Mouse (Mus musculus) skeletal muscle tissue, adult 2 months (tissue): ENCODE data around the gene Enox1.

ENCODE experiments used
- DNase-seq: peaks from one replicate; pipeline ENCODE4 v3.0.0-alpha.2; 2012; ENCODE audit warnings: low read depth, low spot score

Enox1 gene

DNA sequence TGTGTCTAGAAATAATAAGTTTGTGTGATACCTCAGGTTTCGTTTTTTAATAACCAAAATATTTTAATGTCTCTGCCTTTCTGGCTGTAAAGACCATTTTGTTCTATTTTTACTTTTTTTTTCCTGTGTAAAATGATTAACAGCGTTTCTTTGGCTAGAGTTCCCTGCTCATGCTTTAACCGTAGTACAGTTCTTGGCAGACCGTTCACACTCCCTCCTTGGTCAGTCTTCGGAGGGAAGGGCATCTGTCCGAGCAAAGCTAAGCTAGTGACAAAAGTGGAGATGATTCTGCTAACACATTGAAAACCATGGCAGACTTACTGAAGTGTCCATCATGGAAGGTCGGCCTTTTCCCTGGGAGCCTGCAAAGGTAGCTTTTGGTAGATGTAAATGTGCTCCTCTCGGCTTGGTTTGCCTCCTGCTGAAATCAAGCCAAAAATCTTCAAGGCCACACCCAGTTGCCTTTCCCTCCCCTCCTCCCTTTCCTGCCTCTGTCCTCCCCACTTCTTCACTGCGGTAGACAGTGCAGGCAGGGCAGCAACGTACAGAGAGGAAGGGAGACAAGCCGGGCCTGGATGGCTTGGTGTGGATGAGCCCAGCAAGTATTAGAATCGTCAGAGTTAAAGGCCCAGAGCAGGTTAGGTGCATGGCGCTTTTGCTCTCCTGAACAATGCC lies 461.7 kb downstream of the Enox1 start:
- no peak for DNase-seq

DNA sequence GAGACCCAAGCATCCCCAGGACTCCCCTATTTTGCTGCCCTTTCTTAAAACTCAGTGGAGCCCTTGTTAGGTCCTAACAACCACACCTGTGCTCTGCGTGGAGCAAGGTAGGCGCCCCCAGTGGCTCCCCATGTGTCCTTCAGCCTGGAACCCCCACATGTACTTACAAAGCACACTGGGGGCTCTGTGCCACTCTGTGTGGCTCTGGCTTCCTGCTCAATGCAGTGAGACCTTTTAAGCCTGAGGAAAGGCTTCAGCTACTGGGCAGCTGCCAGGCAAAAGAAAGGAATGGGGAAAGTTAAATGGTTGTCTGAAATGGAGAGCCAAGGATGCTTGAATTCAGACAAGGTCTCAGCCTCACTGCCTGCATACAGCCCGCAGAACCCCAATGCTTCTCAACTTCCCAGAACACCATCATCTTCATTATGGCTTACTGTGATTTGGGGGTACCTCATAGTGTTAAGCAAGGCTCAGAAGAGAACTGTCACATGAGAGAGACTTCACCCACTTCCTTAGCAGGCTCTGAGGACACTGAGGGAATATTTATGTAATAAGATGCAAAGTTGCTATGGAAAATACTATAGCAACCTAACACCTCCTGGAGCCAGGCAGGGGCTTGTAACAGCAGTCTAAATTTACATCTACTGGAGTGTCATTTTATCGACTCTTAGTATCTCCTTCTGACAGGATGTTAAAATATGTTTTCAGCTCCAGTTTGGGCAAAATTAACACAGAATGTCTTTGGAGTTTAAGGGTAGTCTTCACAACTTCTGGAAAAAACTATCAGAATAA lies 465.1 kb downstream of the Enox1 start:
- DNase-seq, result no peak

DNA sequence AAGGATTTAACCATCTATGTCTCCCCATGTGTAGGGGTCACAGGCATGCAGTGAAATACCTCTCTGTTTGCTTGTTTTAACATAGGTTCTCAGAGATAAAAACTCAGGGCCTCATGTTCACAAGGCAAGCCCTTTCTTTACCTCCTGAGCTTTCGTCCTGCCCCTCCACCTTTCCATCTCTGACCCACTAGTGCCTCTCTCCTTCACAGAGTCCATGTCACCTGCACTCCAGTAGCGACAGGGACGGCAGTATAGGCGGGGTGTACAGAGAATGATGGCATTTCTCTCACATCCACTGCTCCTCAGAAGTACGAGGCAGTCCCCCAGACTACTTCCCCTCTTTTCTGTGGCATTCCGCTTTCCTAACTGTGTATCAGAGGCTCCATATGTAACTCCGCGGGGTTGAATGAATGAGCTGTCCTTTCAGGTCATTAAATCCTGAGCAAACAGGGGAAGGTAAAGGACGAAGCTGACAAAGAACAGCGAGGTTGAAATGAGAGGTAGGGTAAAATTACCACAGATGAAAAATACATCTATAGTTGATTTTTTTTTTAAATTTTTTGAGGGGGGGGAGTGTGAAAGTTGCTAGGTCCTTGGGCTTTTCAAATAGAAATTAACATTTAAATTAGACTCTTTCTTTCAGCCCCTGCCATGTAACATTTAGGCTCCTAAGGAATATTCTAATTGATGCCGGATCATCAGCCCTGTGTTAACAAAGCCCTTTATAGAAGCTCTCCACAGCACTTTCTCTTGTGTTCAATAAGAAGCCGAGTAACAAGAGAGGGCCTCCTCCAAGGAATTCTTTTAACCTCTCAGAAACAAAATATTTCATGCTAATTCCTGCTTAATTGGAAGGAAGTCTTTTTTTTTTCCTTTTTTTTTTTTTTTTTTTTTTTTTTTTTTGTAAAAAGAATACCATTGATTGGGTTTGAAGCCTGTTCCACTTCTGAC lies 470.3 kb downstream of the Enox1 start:
- DNase-seq, result no peak

DNA sequence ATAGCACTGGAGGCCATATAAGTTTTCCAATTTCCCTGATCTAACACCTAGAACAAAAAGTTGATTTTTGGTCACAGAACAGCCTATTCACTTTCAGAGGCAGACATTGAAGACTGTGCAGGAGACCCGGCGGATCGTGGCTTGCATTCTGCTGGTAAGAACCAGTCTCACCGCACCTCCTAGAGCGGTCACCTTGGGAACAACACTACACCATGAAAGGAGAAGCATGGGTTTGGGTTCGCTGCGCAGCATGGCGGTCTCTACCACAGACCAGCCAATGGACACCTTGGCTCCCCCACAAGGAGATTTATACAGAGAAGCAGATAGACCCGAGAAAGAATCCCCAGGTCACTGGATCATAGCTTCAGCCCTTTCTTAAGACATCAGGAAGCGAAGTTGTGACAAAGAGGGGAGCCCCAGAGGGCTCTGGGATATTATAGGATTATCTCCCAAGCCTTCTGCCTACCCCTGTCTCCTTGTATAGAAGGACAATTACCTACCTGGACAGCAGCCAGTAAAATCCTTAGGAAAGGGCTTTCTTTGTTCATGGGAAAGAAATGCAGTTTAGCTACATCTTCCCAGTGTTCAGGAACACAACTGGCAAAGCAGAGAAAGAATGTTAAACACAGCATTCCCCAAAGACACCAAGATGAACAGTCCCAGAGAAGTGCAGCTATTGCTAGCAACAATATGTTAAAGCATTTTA lies 476.1 kb downstream of the Enox1 start:
- DNase-seq, result no peak

DNA sequence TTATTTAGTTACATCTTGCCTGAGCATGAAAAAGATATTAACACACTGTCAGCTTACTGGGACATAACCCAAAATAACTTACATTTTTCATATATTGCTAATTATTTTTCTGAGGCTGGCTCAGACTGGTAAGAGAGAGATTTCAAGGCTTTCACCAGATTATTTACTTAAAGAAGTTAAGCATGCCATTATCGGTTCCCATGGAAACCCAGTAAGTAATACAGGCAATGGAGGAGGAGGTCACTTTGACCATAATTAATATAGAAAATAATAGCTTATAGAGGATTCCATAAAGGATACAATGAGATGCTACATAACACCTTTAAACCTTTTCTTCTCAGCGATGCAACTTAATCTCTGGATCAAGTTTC lies 476.6 kb downstream of the Enox1 start:
- no peak for DNase-seq

DNA sequence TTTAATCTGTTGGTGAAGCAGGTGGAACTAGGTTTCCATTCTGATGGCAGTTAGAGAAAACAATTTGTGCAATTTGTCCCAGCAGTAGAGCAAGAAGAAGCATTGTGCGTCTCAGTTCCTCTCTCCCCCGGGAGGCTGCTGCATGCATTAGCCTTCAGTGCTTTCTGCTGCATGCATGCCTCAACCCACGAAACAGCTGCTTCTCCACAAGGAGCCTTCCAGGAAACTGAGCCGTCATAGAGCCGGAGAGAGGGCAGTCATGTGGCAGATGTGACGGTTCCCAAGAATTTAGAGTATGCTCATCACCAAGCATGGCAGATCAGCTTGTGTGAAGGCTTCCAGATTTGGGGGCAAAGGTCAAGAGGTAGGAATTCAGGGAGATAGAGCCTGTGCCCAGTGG lies 480.4 kb downstream of the Enox1 start:
- DNase-seq, result no peak

DNA sequence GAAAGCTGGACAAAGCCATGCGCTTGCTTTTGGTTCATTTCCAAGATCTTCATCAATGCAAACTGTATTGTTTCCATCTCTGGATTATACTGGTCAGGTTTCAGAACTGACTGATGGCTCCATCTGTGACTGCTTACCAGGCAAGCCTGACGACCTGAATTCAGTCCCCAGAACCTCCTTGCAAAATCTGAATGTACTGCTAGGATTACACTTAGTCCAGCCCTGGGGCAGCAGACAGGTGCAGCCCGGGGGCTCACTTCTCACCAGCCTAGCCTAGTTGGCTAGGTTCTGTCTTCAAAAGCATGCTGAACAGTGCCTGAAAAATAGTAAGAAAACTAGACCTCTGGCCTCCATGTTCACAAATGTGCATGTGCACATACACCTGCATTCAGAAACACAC lies 481.6 kb downstream of the Enox1 start:
- DNase-seq, result no peak

DNA sequence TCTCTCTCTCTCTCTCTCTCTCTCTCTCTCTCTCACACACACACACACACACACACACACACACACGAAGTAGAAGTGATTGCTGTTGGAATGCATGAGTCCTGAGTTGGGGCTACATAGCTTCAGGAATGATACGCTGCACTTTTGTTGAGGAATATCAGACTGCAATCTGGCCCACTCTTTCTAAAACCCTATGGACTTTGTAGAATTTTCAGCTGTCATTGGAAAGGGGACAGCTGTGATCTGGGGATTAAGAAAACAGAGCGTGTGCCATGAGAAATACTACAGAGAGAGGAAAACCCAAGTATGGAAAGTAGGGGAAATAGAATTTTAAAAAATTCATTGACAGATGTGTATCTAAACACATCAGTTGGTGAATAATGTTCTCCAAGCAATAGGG lies 482.1 kb downstream of the Enox1 start:
- DNase-seq, result no peak

DNA sequence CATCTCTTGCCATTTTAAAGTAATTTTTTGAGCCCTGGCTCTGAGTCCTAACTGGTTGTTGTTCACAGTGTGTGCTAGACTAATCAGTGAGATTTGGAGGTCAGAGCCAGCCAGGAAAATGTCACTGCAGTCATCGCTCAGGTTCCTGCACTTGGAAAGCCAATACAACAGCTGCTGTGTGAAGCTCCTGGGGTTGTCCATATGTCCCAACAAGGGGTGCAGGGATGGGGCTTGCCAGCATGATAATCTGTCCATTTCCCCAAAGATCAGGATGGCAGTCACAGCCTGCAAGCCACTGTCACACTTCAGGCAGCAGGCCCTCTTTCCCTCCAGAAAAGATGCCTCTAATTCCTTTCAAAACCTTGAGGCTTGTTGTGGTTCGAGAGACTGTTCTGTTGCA lies 483.0 kb downstream of the Enox1 start:
- no peak for DNase-seq

DNA sequence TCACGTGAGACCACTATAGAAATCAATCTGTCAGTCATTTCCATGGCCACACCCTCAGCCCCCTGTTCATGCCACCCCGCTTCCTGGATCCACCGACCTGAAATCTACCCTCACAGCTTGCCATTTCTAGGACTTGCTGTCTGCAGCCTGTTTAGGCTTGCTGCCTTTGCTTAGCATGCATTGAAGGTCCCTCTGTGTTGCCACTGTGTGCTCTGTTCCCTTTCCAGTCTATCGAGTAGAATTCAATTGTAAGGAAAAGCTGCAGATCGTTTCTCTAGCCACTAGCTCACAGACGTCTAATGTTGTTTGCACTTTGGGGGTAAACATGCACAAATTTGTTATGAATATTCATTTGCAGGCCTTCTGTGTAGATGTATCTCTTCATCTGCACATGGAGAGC lies 485.8 kb downstream of the Enox1 start:
- no peak for DNase-seq

DNA sequence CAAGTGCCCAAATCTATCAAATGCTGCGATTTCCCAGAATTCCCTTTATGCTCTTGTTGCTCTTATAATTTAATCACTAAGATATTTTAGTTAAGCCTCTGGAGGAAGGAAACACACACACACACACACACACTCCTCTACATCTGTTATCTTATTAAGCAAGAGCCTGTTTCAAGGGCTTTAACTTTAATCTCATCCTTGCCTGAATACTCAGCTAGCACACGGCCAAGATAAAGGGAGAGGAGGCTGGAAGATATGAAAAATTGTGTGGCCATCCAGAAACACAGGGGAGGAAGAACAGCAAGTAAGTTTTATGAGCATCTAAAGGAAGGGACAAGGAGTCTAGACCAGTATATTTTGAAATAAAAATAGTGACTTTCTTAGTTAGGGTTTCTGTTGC lies 489.6 kb downstream of the Enox1 start:
- DNase-seq, result no peak

DNA sequence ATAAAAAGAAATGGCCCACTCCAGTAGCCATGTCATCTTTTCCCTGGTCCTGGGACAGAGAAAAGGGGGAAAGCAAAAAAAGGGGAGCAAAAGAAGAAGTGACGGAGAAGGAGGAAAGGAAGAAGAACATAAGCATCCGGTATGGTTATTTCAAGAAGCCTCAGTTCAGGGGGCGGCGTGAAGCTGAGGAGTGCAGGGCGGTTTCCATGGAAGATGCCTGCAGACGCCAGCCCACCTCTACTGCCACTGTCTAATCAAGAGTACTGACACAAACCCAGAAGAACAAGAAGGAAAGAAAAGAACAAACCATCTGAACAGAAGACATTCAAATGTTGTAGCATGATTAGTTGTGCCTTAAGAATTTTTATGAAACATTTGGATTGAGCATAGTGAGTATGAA lies 490.5 kb downstream of the Enox1 start:
- no peak for DNase-seq

DNA sequence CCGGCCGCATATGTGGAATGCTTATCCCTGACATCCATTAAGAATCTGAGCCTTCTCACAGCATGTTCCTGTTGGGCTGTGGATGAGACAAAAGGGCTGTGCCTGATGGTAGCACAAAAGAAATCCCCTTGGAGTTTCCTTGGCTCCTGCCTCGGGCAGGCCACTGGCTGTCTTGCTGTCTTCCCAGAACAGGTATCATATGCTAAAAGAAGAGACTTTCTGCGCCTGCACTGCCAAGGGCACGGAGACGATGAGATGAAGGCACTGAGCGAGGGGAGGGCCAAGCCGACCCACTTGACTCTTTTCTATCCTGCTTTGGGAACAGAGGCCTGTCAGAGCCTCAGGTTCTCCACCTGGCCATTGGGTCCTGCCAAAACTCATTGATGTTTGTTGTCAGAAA lies 491.7 kb downstream of the Enox1 start:
- DNase-seq, result no peak

DNA sequence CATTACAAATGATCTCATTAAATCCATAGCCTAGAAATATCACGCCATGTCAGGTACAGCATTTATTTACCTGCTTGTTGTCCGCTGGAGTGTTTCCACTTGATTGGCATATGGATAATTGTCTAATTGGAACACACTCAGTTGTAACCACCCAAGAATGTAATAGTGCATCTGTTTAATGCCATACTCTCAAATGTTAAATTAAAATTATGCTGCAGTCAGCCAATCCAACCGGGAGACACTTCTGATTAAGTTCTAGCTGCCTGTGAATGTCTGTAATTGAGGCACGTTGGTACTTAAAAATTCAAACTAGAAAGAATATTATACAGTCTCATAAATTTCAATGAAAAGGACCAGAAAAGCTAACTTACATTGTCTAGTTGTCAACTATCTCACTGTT lies 502.2 kb downstream of the Enox1 start:
- no peak for DNase-seq

DNA sequence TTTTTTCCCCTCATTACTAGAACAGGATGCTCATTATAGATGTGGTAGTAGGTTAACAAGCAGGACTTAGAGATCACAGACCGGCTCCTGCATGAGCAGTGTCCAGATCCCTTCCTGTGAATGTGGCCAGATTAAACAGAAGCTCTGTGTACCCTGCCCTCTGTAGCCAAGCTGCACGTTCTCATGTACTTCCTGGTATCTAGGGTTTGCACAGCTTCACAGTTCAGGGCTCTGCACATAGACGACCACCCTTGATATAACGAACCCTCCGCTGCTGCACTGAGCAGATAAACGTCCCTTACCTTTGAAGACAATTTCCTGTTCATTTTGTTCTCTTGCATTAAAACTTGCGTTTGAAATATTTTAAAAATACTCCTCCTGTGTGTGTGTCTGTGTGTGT lies 505.7 kb downstream of the Enox1 start:
- no peak for DNase-seq

DNA sequence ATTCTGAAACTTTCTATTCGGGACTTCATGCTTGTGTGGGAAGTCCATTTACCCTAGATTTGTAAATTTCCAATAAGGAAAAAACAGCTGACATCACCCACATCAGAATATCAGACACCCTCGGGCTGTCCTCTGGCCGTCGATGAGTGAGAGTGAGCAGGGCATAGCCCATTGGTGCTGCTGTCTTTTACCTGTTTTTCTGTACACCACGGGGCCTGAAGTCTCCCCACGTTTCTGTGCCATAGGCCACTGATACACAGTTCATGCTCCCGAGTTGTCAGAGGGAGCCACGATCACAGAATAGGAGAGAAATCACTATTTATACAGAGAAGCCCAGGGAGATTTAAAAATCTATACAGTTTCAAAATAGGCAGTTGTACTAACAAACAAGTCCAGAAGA lies 506.4 kb downstream of the Enox1 start:
- no peak for DNase-seq

DNA sequence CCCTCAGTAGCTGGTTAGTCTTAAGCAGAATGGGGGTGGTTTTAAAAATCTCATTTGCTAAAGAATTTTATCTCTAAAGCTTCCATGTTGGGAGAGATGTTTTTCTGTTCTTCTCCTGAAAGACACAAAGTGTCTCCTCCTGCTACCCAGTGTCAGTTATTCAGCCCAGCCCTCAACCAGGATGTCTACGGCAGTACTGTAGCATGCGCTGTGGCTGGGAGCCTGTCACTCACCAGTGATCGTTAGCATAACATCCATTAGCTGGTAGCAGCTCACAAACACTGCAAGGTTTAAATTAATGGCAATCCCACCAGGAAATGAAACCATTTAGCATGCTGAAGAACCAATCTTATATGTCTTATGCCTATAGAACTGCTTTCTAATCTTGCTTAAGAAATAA lies 511.5 kb downstream of the Enox1 start:
- no peak for DNase-seq

DNA sequence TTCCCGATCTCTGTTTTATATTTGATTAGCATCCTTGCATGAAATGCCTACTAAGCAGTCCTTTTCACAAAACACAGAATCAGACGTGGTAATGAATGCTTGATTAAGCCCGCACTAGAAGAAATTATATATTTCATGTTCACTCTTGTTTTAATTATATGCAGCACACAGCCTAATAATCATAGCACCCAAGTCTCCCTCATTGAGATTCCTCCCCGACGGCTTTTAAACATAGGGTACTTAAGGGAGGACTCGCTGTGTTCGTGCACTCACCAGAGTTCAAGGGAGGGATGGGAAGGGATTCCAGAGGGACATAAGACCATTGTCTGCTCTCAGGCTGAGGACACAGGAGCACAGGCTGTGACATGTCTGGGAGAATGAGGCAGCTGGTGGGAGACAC lies 512.9 kb downstream of the Enox1 start:
- no peak for DNase-seq

DNA sequence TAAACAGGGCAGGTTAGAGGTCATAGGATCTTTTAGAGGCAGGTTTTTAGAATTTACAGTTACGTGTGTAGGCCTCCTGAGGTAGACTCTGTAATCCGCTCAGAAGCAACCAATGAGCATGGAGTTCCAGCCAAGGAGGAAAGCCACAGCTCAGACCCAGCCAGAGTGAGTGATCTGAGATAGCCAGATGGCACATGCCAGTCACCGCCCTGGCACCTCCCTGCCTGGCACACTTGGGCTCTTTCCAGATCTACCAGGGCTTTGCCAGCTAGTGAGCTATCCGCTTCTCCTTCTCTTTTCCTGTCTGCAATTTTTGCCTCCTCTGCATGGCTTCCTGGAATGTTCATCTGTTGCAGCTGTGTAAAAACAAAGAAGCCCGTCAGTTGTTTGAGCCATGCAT lies 514.4 kb downstream of the Enox1 start:
- DNase-seq, result peak; percentile 55

DNA sequence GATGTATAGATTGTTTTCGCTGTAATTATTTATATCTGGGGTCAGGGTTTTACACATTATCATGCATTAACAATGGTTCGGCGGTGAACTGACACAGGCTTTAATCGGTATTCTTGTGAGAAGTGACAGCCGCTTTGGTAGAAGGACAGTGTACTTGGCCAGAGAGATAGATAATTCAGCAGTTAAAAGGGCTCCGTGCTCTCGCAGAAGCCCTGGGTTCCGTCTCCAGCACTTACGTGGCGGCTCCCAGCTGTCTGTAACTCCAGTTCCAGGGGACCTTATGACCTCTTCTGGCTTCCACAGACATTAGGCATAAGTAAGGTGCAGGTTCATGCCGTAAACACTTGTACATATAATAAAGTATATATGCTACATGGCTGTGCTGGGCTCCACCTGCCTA lies 515.4 kb downstream of the Enox1 start:
- no peak for DNase-seq

DNA sequence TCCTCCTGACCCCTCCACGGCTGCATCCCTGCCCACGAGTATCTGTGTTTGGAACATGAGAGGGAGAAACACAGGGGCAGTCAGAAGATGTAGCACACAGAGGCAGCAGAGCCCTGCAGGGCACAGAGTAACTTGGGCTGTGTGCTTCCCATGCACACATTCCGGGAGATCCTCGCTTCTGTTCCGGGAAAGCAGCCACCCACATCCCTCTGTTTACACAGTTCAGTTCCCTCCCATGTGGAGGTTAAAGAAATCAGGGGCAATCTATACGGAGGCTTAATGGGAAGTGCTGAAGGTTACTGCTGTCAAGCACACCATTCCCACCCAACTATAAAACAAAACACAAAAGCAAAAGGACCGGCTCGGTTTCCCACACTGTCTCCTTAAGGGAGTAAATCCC lies 516.6 kb downstream of the Enox1 start:
- no peak for DNase-seq

DNA sequence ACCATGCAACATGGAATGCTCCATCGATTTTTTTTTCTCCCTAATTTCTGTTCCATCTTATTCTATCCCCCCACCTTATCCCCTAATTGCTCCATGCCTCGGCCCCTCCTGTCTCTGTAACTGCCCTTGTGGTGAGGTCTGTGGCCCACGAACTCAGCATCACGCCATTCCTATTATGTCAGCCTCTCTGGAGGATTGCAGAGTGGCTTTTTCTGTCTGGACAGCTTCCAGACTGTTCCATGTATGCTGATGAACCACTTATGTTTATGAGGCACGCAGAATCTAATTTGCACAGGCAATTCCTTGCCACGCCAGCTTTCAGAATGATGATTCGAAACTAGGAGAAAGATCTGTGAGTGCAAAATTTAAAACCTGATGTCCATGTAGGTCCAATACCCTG lies 521.4 kb downstream of the Enox1 start:
- no peak for DNase-seq
